Mouse (Mus musculus) testis, adult 2 months (tissue): ENCODE measurements around the gene Adgrd1.

Experiments used
- CTCF ChIP-seq: fragments of 200-500 bp; IDR thresholded peaks from 2 replicates; pipeline ENCODE4 v1.5.1; 2012; ENCODE audit warnings: low read depth, mild to moderate bottlenecking, inconsistent platforms, low read length, moderate library complexity; ENCODE audit not compliant: control insufficient read depth, insufficient read depth, insufficient replicate concordance
- POLR2A ChIP-seq: fragments of 200-500 bp; IDR thresholded peaks from 2 replicates; pipeline ENCODE4 v1.6.1; 2012; ENCODE audit warnings: low read depth, mild to moderate bottlenecking, inconsistent platforms, low read length, moderate library complexity; ENCODE audit not compliant: control insufficient read depth

GRCm38 (mm10) chr5:129094236-129094635 lies 2.3 kb upstream of the Adgrd1 start:
- TF ChIP-seq CTCF = no peak
- TF ChIP-seq POLR2A = no peak
